Mouse (Mus musculus) liver, adult 2 months (tissue): ENCODE data around the gene Cela3a. TPM values are rescaled to one million over a fixed set of nuclear protein-coding genes. Genes with fewer than 3 reads are reported as not detected.
"Not testable (repeated sequence)": the region's sequence is repeated elsewhere in the genome, so short reads cannot be mapped to it uniquely, and the experiment has no call there.

Source experiments
- DNase-seq: peaks from one replicate; pipeline ENCODE4 v3.0.0-alpha.2; 2011; ENCODE audit warnings: low read depth, low spot score; ENCODE audit errors: extremely low read depth
- H3K27ac ChIP-seq: fragments of 200-500 bp; replicated peaks from 2 replicates; pipeline ENCODE4 v1.5.1; 2012; ENCODE audit warnings: low read depth, mild to moderate bottlenecking, control low read depth, inconsistent platforms, low read length; ENCODE audit not compliant: insufficient read depth
- H3K27me3 ChIP-seq: fragments of 200-500 bp; 2 replicates; pipeline ENCODE4 v1.6.1; 2012; ENCODE audit warnings: mild to moderate bottlenecking, moderate library complexity, low read length, inconsistent platforms; ENCODE audit not compliant: control insufficient read depth, insufficient read depth
- H3K36me3 ChIP-seq: fragments of 200-500 bp; 2 replicates; pipeline ENCODE4 v1.6.1; 2012; ENCODE audit warnings: low read length, inconsistent platforms; ENCODE audit not compliant: control insufficient read depth, insufficient read depth
- H3K4me1 ChIP-seq: fragments of 200-500 bp; 2 replicates; pipeline ENCODE4 v1.6.1; 2011; ENCODE audit warnings: low read length; ENCODE audit not compliant: control insufficient read depth, insufficient read depth
- H3K4me3 ChIP-seq: fragments of 200-500 bp; 2 replicates; pipeline ENCODE4 v1.5.1; 2011; ENCODE audit warnings: low read depth, mild to moderate bottlenecking, control low read depth, low read length, moderate library complexity; ENCODE audit not compliant: insufficient read depth
- H3K79me2 ChIP-seq: fragments of 200-500 bp; 2 replicates; pipeline ENCODE4 v1.6.1; 2012; ENCODE audit warnings: inconsistent platforms, mild to moderate bottlenecking, low read length, moderate library complexity; ENCODE audit not compliant: control insufficient read depth, insufficient read depth
- H3K9ac ChIP-seq: fragments of 200-500 bp; 2 replicates; pipeline ENCODE4 v1.6.1; 2012; ENCODE audit warnings: low read depth, mild to moderate bottlenecking, control low read depth, inconsistent platforms, low read length
- CTCF ChIP-seq: fragments of 200-500 bp; IDR thresholded peaks from 2 replicates; pipeline ENCODE4 v1.5.1; 2011; ENCODE audit warnings: low read depth, low read length, control low read depth
- POLR2A ChIP-seq: fragments of 200-500 bp; IDR thresholded peaks from 2 replicates; pipeline ENCODE4 v1.6.1; 2011; ENCODE audit warnings: low read length, control low read depth; ENCODE audit not compliant: insufficient read depth; ENCODE audit errors: extremely low read depth
- WGBS: fragments of 180-500 bp; shearing (Covaris S2); methylation state at CpG from one replicate; pipeline ENCODE4 v1.1.7; 2018; 5-methylcytosine and 5-hydroxymethylcytosine counted together
- polyA plus RNA-seq: library from polyadenylated mRNA; depleted of rRNA; stranded (reverse); fragments of >200 nt; gene quantifications from 2 replicates; pipeline ENCODE4 v1.2.3, GENCODE M21; 2012
- total RNA-seq: library from RNA; depleted of rRNA; stranded (reverse); fragments of >200 nt; gene quantifications from 2 replicates; pipeline ENCODE4 v1.2.3, GENCODE M21; 2014

The Cela3a gene
- total and polyA plus RNA-seq, 2 experiments = not detected

DNA sequence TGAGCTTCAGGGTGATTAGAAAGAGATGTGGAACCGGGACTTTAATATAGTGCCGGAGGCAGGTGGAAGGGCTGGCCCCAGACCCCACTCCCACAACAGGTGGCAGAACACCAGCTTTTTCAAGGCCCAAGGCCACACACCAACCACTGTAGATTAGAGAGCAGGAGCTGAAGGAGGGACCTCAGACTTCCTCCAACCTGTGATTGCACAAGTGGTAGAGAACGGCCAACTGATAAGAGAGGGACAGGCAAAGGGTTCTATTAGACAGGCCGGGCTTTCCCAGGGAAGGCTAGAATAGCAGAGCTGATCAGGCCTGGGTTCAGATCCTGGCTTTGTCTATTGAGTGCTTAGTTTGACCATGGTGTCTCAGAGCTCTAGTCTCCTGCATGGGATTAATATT lies 20.9 kb upstream of the Cela3a start, which contains the start of gene Cela3b:
Gene Cela3b, minus strand, starts transcription at position 39 of the 400 bp plus-strand sequence.
- Histone ChIP-seq H3K79me2 (no peaks in the 10 kb centered on the region), H3K27ac (no peak within 1 kb of the TSS), H3K4me3 (no peak within 1 kb of the TSS), H3K4me1 (no peaks in the 10 kb centered on the region), H3K9ac (no peak within 1 kb of the TSS), H3K27me3 (no peaks in the 10 kb centered on the region), H3K36me3 (no peaks in the 10 kb centered on the region)
- DNase-seq = peak; percentile 53
- WGBS = 53% methylated on average over 4 of the region's 4 CpGs
- no peak for TF ChIP-seq CTCF
- TF ChIP-seq POLR2A = no peak

- WGBS = 75% methylated on average over 11 of the region's 11 CpGs
- Histone ChIP-seq H3K4me3 (no peak overlapping the region), H3K4me1 (no peaks in the 10 kb centered on the region), H3K27ac (no peak overlapping the region), H3K27me3 (no peaks in the 10 kb centered on the region), H3K79me2 (no peaks in the 10 kb centered on the region), H3K9ac (no peak overlapping the region), H3K36me3 (no peaks in the 10 kb centered on the region)
- DNase-seq = no peak
- TF ChIP-seq CTCF = no peak
- TF ChIP-seq POLR2A = no peak
Observed at GRCm38 (mm10) chr4:137417712-137418564, 8.3 kb upstream of the Cela3a start.

DNA sequence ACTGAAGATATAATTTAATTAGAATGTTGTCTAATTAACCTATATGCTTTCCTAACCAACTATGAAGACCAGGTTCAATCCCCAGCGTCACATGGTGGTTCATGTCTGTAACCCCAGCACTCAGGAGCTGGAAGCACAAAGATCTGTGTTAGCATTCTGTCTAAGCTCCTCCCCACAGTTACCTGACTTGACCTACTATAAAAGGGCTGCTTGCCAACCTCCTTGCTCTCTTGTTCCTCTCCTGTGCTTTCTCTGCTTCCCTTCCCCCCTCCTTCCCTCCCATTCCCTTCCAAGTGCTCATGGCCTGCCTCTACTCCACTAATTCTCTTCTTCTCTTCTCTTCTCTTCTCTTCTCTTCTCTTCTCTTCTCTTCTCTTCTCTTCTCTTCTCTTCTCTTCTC lies 5.3 kb upstream of the Cela3a start:
- no peaks in the 10 kb centered on the region for H3K27me3 ChIP-seq
- H3K4me1 ChIP-seq = no peaks in the 10 kb centered on the region
- H3K4me3 ChIP-seq = no peak overlapping the region
- no peak overlapping the region for H3K27ac ChIP-seq
- no peak overlapping the region for H3K9ac ChIP-seq
- no peak for TF ChIP-seq POLR2A
- TF ChIP-seq CTCF = no peak
- WGBS = 46% methylated on average over 1 of the region's 1 CpGs
- no peaks in the 10 kb centered on the region for H3K79me2 ChIP-seq
- H3K36me3 ChIP-seq = no peaks in the 10 kb centered on the region
- peak; percentile 27 for DNase-seq

DNA sequence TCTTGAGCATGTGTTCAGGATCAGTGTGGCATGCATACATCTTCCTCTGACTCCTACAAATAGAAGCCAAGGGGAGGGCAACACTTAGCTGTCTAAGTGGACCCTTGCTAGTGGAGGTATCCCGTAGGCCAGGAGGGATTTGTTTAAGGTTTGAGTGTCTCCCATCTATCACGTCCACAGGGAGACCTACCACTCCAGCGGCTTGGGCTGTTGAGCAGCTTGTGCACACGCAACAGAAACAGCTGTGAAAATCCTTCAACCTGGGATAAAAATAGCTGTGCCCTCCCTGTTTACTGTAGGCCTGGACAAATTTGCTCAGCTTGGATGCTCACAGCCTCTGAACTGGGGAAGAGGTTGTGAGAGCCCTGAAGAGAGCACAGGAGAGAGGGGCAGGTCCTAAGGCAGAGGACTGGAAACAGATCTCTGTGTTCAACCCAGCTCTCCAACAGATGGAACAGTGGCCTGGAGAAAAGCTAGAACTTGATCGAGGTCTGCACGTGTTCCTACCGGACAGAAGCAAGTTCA lies 2.7 kb upstream of the Cela3a start:
- not testable (repeated sequence) for H3K4me3 ChIP-seq, DNase-seq, H3K4me1 ChIP-seq, H3K27ac ChIP-seq, H3K9ac ChIP-seq, H3K79me2 ChIP-seq, H3K36me3 ChIP-seq, H3K27me3 ChIP-seq
- WGBS = 56% methylated on average over 7 of the region's 7 CpGs

DNA sequence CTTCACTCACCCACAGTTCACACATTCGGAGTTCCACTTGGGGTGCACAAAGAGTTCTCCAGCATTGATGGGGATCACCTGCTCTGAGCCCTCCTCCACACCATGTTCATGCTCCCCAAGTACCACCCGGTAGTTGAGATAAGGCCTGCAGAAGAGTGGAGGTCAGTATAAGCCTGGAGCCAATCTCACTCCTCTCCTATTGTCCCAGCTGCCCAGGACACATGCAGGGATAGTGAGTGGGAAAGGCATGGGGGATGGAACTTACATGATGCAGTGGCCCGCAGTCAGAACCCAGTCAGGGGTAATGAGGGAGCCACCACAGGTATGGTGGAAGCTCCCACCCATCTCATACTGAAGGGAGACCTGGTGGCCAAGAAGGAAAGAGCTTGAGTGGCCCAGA lies 4.0 kb downstream of the Cela3a start:
- TF ChIP-seq POLR2A (no peak), CTCF (no peak)
- WGBS = 92% methylated on average over 3 of the region's 3 CpGs
- Histone ChIP-seq H3K79me2 (no peaks in the 10 kb centered on the region), H3K36me3 (no peaks in the 10 kb centered on the region), H3K27me3 (no peaks in the 10 kb centered on the region), H3K4me1 (no peaks in the 10 kb centered on the region), H3K4me3 (no peak overlapping the region), H3K9ac (no peak overlapping the region), H3K27ac (no peak overlapping the region)
- DNase-seq = no peak

GRCm38 (mm10) chr4:137396641-137397525 lies 12.7 kb downstream of the Cela3a start:
- no peaks in the 10 kb centered on the region for H3K36me3 ChIP-seq
- 72% methylated on average over 15 of the region's 15 CpGs for whole genome bisulfite sequencing
- H3K4me1 ChIP-seq = no peaks in the 10 kb centered on the region
- no peaks in the 10 kb centered on the region for H3K27me3 ChIP-seq
- TF ChIP-seq POLR2A (no peak), CTCF (no peak)
- DNase-seq = peak; percentile 35
- H3K4me3 ChIP-seq = no peak overlapping the region
- no peaks in the 10 kb centered on the region for H3K79me2 ChIP-seq
- no peak overlapping the region for H3K27ac ChIP-seq
- no peak overlapping the region for H3K9ac ChIP-seq
